Mouse (Mus musculus): ENCODE measurements around the gene Npb. TPM values are rescaled to one million over a fixed set of nuclear protein-coding genes. Genes with fewer than 3 reads are reported as not detected.

The Npb gene
- polyA plus RNA-seq, 1 experiment, result 0.32 TPM

GRCm38 (mm10) chr11:120613481-120613972 lies 5.2 kb downstream of the Npb start:
- peaks cover 34% of the 10 kb centered on the region for H3K79me2 ChIP-seq (ENCODE audit: control insufficient read depth, insufficient read depth)
- H3K36me3 ChIP-seq (ENCODE audit: control insufficient read depth, insufficient read depth), result peaks cover 21% of the 10 kb centered on the region
- no peak for TF ChIP-seq TCF3 (IDR thresholded peaks at IDR 0.05; ENCODE audit: insufficient read length, low read depth)
- TF ChIP-seq E2F4 (IDR thresholded peaks at IDR 0.05; ENCODE audit: insufficient read depth), result no peak
- no peak for TF ChIP-seq MYOD1 (IDR thresholded peaks at IDR 0.05; ENCODE audit: control insufficient read depth in 1 of 3, insufficient read length in 2 of 3, low read depth in 2 of 3)
- no peak for TF ChIP-seq USF1 (IDR thresholded peaks at IDR 0.05; ENCODE audit: low read depth)
- TF ChIP-seq CEBPB (IDR thresholded peaks at IDR 0.05; ENCODE audit: insufficient read depth, poor library complexity, severe bottlenecking), result no peak
- TF ChIP-seq SRF (IDR thresholded peaks at IDR 0.05; ENCODE audit: control insufficient read depth, insufficient read length, low read depth), result no peak
- no peak for TF ChIP-seq POLR2AphosphoS2 (IDR thresholded peaks at IDR 0.05; ENCODE audit: insufficient read length, low read depth)
- TF ChIP-seq MAX (IDR thresholded peaks at IDR 0.05; ENCODE audit: low read depth), result no peak
- TF ChIP-seq POLR2A (IDR thresholded peaks at IDR 0.05; ENCODE audit: insufficient read length, low read depth), result no peak
- TF ChIP-seq REST (IDR thresholded peaks at IDR 0.05; ENCODE audit: insufficient read depth, insufficient read length), result no peak
- no peak for TF ChIP-seq MYOG (IDR thresholded peaks at IDR 0.05; ENCODE audit: control insufficient read depth in 1 of 3, insufficient read depth in 1 of 3, insufficient read length in 2 of 3, low read depth in 2 of 3)
- TF ChIP-seq TCF12 (IDR thresholded peaks at IDR 0.05; ENCODE audit: insufficient read depth, poor library complexity, severe bottlenecking), result no peak
- no peak overlapping the region for H3K4me2 ChIP-seq (ENCODE audit: low read depth)
- H3K27me3 ChIP-seq (ENCODE audit: control insufficient read depth, insufficient read depth, insufficient read length), result no peaks in the 10 kb centered on the region
- no peak overlapping the region for H3ac ChIP-seq (ENCODE audit: control insufficient read depth, insufficient read length)
- no peak overlapping the region for H3K4me3 ChIP-seq

- TF ChIP-seq MYOG (IDR thresholded peaks at IDR 0.05; ENCODE audit: control insufficient read depth in 1 of 3, insufficient read depth in 1 of 3, insufficient read length in 2 of 3, low read depth in 2 of 3) (no peak), REST (IDR thresholded peaks at IDR 0.05; ENCODE audit: insufficient read depth, insufficient read length) (no peak), TCF12 (IDR thresholded peaks at IDR 0.05; ENCODE audit: insufficient read depth, poor library complexity, severe bottlenecking) (no peak), SRF (IDR thresholded peaks at IDR 0.05; ENCODE audit: control insufficient read depth, insufficient read length, low read depth) (no peak), MYOD1 (IDR thresholded peaks at IDR 0.05; ENCODE audit: control insufficient read depth in 1 of 3, insufficient read length in 2 of 3, low read depth in 2 of 3) (no peak), E2F4 (IDR thresholded peaks at IDR 0.05; ENCODE audit: insufficient read depth) (no peak), POLR2AphosphoS2 (IDR thresholded peaks at IDR 0.05; ENCODE audit: insufficient read length, low read depth) (no peak), CEBPB (IDR thresholded peaks at IDR 0.05; ENCODE audit: insufficient read depth, poor library complexity, severe bottlenecking) (no peak), TCF3 (IDR thresholded peaks at IDR 0.05; ENCODE audit: insufficient read length, low read depth) (no peak), MAX (IDR thresholded peaks at IDR 0.05; ENCODE audit: low read depth) (no peak), POLR2A (IDR thresholded peaks at IDR 0.05; ENCODE audit: insufficient read length, low read depth) (no peak), USF1 (IDR thresholded peaks at IDR 0.05; ENCODE audit: low read depth) (no peak)
- Histone ChIP-seq H3ac (ENCODE audit: control insufficient read depth, insufficient read length) (no peak overlapping the region), H3K27me3 (ENCODE audit: control insufficient read depth, insufficient read depth, insufficient read length) (no peaks in the 10 kb centered on the region), H3K4me3 (no peak overlapping the region), H3K4me2 (ENCODE audit: low read depth) (no peak overlapping the region), H3K79me2 (ENCODE audit: control insufficient read depth, insufficient read depth) (peaks cover 34% of the 10 kb centered on the region), H3K36me3 (ENCODE audit: control insufficient read depth, insufficient read depth) (peaks cover 23% of the 10 kb centered on the region)
These were observed 5.7 kb downstream of the Npb start for GRCm38 (mm10) chr11:120613976-120614375.

GRCm38 (mm10) chr11:120615167-120615566 lies 6.9 kb downstream of the Npb start:
- peak overlapping the region; percentile 82 for H3K4me2 ChIP-seq (ENCODE audit: low read depth)
- H3K27me3 ChIP-seq (ENCODE audit: control insufficient read depth, insufficient read depth, insufficient read length), result no peaks in the 10 kb centered on the region
- no peak overlapping the region for H3ac ChIP-seq (ENCODE audit: control insufficient read depth, insufficient read length)
- peaks cover 34% of the 10 kb centered on the region for H3K79me2 ChIP-seq (ENCODE audit: control insufficient read depth, insufficient read depth)
- peaks cover 29% of the 10 kb centered on the region for H3K36me3 ChIP-seq (ENCODE audit: control insufficient read depth, insufficient read depth)
- H3K4me3 ChIP-seq, result peak overlapping the region; percentile 65
- no peak for TF ChIP-seq POLR2AphosphoS2 (IDR thresholded peaks at IDR 0.05; ENCODE audit: insufficient read length, low read depth)
- no peak for TF ChIP-seq SRF (IDR thresholded peaks at IDR 0.05; ENCODE audit: control insufficient read depth, insufficient read length, low read depth)
- no peak for TF ChIP-seq CEBPB (IDR thresholded peaks at IDR 0.05; ENCODE audit: insufficient read depth, poor library complexity, severe bottlenecking)
- no peak for TF ChIP-seq MAX (IDR thresholded peaks at IDR 0.05; ENCODE audit: low read depth)
- TF ChIP-seq REST (IDR thresholded peaks at IDR 0.05; ENCODE audit: insufficient read depth, insufficient read length), result no peak
- no peak for TF ChIP-seq USF1 (IDR thresholded peaks at IDR 0.05; ENCODE audit: low read depth)
- no peak for TF ChIP-seq MYOG (IDR thresholded peaks at IDR 0.05; ENCODE audit: control insufficient read depth in 1 of 3, insufficient read depth in 1 of 3, insufficient read length in 2 of 3, low read depth in 2 of 3)
- TF ChIP-seq POLR2A (IDR thresholded peaks at IDR 0.05; ENCODE audit: insufficient read length, low read depth), result no peak
- TF ChIP-seq MYOD1 (IDR thresholded peaks at IDR 0.05; ENCODE audit: control insufficient read depth in 1 of 3, insufficient read length in 2 of 3, low read depth in 2 of 3), result no peak
- no peak for TF ChIP-seq TCF12 (IDR thresholded peaks at IDR 0.05; ENCODE audit: insufficient read depth, poor library complexity, severe bottlenecking)
- no peak for TF ChIP-seq E2F4 (IDR thresholded peaks at IDR 0.05; ENCODE audit: insufficient read depth)
- no peak for TF ChIP-seq TCF3 (IDR thresholded peaks at IDR 0.05; ENCODE audit: insufficient read length, low read depth)

GRCm38 (mm10) chr11:120615606-120616203 lies 7.4 kb downstream of the Npb start:
- Histone ChIP-seq H3K36me3 (ENCODE audit: control insufficient read depth, insufficient read depth) (peaks cover 29% of the 10 kb centered on the region), H3K27me3 (ENCODE audit: control insufficient read depth, insufficient read depth, insufficient read length) (no peaks in the 10 kb centered on the region), H3K79me2 (ENCODE audit: control insufficient read depth, insufficient read depth) (peaks cover 34% of the 10 kb centered on the region), H3K4me3 (peak overlapping the region; percentile 65), H3ac (ENCODE audit: control insufficient read depth, insufficient read length) (no peak overlapping the region), H3K4me2 (ENCODE audit: low read depth) (peak overlapping the region; percentile 82)
- TF ChIP-seq MYOD1 (IDR thresholded peaks at IDR 0.05; ENCODE audit: control insufficient read depth in 1 of 3, insufficient read length in 2 of 3, low read depth in 2 of 3) (no peak), TCF12 (IDR thresholded peaks at IDR 0.05; ENCODE audit: insufficient read depth, poor library complexity, severe bottlenecking) (no peak), REST (IDR thresholded peaks at IDR 0.05; ENCODE audit: insufficient read depth, insufficient read length) (no peak), SRF (IDR thresholded peaks at IDR 0.05; ENCODE audit: control insufficient read depth, insufficient read length, low read depth) (no peak), TCF3 (IDR thresholded peaks at IDR 0.05; ENCODE audit: insufficient read length, low read depth) (no peak), MYOG (IDR thresholded peaks at IDR 0.05; ENCODE audit: control insufficient read depth in 1 of 3, insufficient read depth in 1 of 3, insufficient read length in 2 of 3, low read depth in 2 of 3) (peak in 1 of 3 experiments; percentile 26)
